Mouse (Mus musculus) heart, embryonic 11.5 days (tissue): Measurements from ENCODE around the gene Ssh1. TPM values are rescaled to one million over a fixed set of nuclear protein-coding genes. Genes with fewer than 3 reads are reported as not detected.

Source experiments
- ATAC-seq: fragments of 200-750 bp; cut with Nextera tagmentation; replicated peaks from 2 replicates; pipeline ENCODE4 v1.8.0; 2017; ENCODE audit warnings: moderate library complexity; ENCODE audit not compliant: insufficient number of reproducible peaks, low FRiP score, low TSS enrichment
- H3K27ac ChIP-seq: fragments of 300-500 bp; sonication (generic); 2 replicates; pipeline ENCODE4 v1.5.1; 2014; ENCODE audit warnings: mild to moderate bottlenecking, low read depth, low read length
- H3K27me3 ChIP-seq: fragments of 300-500 bp; sonication (generic); 2 replicates; pipeline ENCODE4 v1.6.1; 2014; ENCODE audit warnings: mild to moderate bottlenecking, low read length, mixed read lengths; ENCODE audit not compliant: control insufficient read depth, insufficient read depth
- H3K36me3 ChIP-seq: fragments of 300-500 bp; sonication (generic); 2 replicates; pipeline ENCODE4 v1.6.1; 2014; ENCODE audit warnings: mild to moderate bottlenecking, low read length, moderate library complexity, mixed read lengths; ENCODE audit not compliant: control insufficient read depth, insufficient read depth
- H3K4me1 ChIP-seq: fragments of 300-500 bp; sonication (generic); 2 replicates; pipeline ENCODE4 v1.6.1; 2014; ENCODE audit warnings: low read length; ENCODE audit not compliant: control insufficient read depth, insufficient read depth
- H3K4me2 ChIP-seq: fragments of 300-500 bp; sonication (generic); 2 replicates; pipeline ENCODE4 v1.6.1; 2014; ENCODE audit warnings: mild to moderate bottlenecking, moderate library complexity
- H3K4me3 ChIP-seq: fragments of 300-500 bp; sonication (generic); 2 replicates; pipeline ENCODE4 v1.5.1; 2014; ENCODE audit warnings: low read depth, low read length
- H3K9ac ChIP-seq: fragments of 300-500 bp; sonication (generic); 2 replicates; pipeline ENCODE4 v1.6.1; 2014; ENCODE audit warnings: mild to moderate bottlenecking, low read depth, low read length, moderate library complexity
- H3K9me3 ChIP-seq: fragments of 300-500 bp; sonication (generic); replicated peaks from 2 replicates; pipeline ENCODE4 v1.6.1; 2016; ENCODE audit warnings: low read length; ENCODE audit not compliant: control insufficient read depth
- WGBS: fragments of 180-500 bp; shearing (Covaris S2); extraction: QIAGEN DNeasy Blood & Tissue Kit; methylation state at CpG from one replicate; pipeline ENCODE4 v1.1.7; 2014; ENCODE audit not compliant: insufficient replicate concordance; 5-methylcytosine and 5-hydroxymethylcytosine counted together
- polyA plus RNA-seq: library from polyadenylated mRNA; unstranded; fragments of >200 nt; fragmentation: Nextera tagmentation; extraction: Ambion mirVana; gene quantifications from 2 replicates; pipeline ENCODE4 v1.2.1, GENCODE M21; 2014

Ssh1 gene
- polyA plus RNA-seq, 1 experiment from 2014 or later: 35.8 TPM

GRCm38 (mm10) chr5:113942580-113942979, 51.1 kb downstream of the Ssh1 start:
- ATAC-seq: no peak
- Histone ChIP-seq H3K4me1 (peaks cover 11% of the 10 kb centered on the region), H3K36me3 (peaks cover 42% of the 10 kb centered on the region)

GRCm38 (mm10) chr5:113939263-113939900, 54.3 kb downstream of the Ssh1 start:
- no peak overlapping the region for H3K27ac ChIP-seq
- peaks cover 28% of the 10 kb centered on the region for H3K36me3 ChIP-seq
- H3K9me3 ChIP-seq: no peaks in the 10 kb centered on the region
- H3K4me1 ChIP-seq: peaks cover 20% of the 10 kb centered on the region
- H3K27me3 ChIP-seq: no peaks in the 10 kb centered on the region
- 54% methylated on average over 12 of the region's 12 CpGs for WGBS
- no peak overlapping the region for H3K4me3 ChIP-seq
- H3K4me2 ChIP-seq: no peak overlapping the region
- no peak for ATAC-seq
- no peak overlapping the region for H3K9ac ChIP-seq

More at GRCm38 (mm10) chr5:113942580-113942979, 51.1 kb downstream of the Ssh1 start:
- Histone ChIP-seq H3K27me3 (no peaks in the 10 kb centered on the region), H3K4me2 (no peak overlapping the region), H3K9ac (no peak overlapping the region), H3K4me3 (no peak overlapping the region), H3K9me3 (no peaks in the 10 kb centered on the region), H3K27ac (no peak overlapping the region)
- WGBS: 84% methylated on average over 12 of the region's 12 CpGs

GRCm38 (mm10) chr5:113937650-113938049, 56.0 kb downstream of the Ssh1 start:
- peak overlapping the region; percentile 62 for H3K27ac ChIP-seq
- 0 out of 2 replicates have a peak overlapping the region, but pooled peaks have one; percentile 16 for H3K9ac ChIP-seq
- ATAC-seq: no peak

GRCm38 (mm10) chr5:113933889-113934288, 59.8 kb downstream of the Ssh1 start:
- 0 out of 2 replicates have a peak overlapping the region, but pooled peaks have one; percentile 24 for H3K27ac ChIP-seq
- peak overlapping the region; percentile 31; the same call in 1 of the 2 replicates for H3K4me2 ChIP-seq
- H3K4me1 ChIP-seq: peaks cover 37% of the 10 kb centered on the region

More at GRCm38 (mm10) chr5:113937650-113938049, 56.0 kb downstream of the Ssh1 start:
- Histone ChIP-seq H3K27me3 (no peaks in the 10 kb centered on the region), H3K4me2 (peak overlapping the region; percentile 14; the same call in 1 of the 2 replicates), H3K4me1 (peaks cover 27% of the 10 kb centered on the region), H3K36me3 (peaks cover 12% of the 10 kb centered on the region), H3K4me3 (no peak overlapping the region), H3K9me3 (no peaks in the 10 kb centered on the region)
- 41% methylated on average over 7 of the region's 7 CpGs for WGBS

GRCm38 (mm10) chr5:113933480-113933879, 60.2 kb downstream of the Ssh1 start:
- H3K27me3 ChIP-seq: no peaks in the 10 kb centered on the region
- WGBS: 74% methylated on average over 4 of the region's 4 CpGs
- H3K4me3 ChIP-seq: no peak overlapping the region
- H3K4me1 ChIP-seq: peaks cover 35% of the 10 kb centered on the region
- peak overlapping the region; percentile 24; the same call in 1 of the 2 replicates for H3K27ac ChIP-seq
- H3K4me2 ChIP-seq: peak overlapping the region; percentile 31; the same call in 1 of the 2 replicates
- no peak overlapping the region for H3K9ac ChIP-seq
- no peak for ATAC-seq
- no peaks in the 10 kb centered on the region for H3K36me3 ChIP-seq
- H3K9me3 ChIP-seq: no peaks in the 10 kb centered on the region

More at GRCm38 (mm10) chr5:113933889-113934288, 59.8 kb downstream of the Ssh1 start:
- Histone ChIP-seq H3K9ac (no peak overlapping the region), H3K4me3 (no peak overlapping the region), H3K9me3 (no peaks in the 10 kb centered on the region), H3K27me3 (no peaks in the 10 kb centered on the region), H3K36me3 (no peaks in the 10 kb centered on the region)
- no peak for ATAC-seq
- 31% methylated on average over 6 of the region's 6 CpGs for WGBS

GRCm38 (mm10) chr5:113932310-113932709, 61.4 kb downstream of the Ssh1 start:
- Histone ChIP-seq H3K36me3 (no peaks in the 10 kb centered on the region), H3K27me3 (no peaks in the 10 kb centered on the region), H3K4me3 (no peak overlapping the region), H3K4me1 (peaks cover 23% of the 10 kb centered on the region), H3K9me3 (peaks cover 3% of the 10 kb centered on the region; the same call in 1 of the 2 replicates), H3K9ac (no peak overlapping the region), H3K27ac (no peak overlapping the region), H3K4me2 (no peak overlapping the region)
- WGBS: 77% methylated on average over 3 of the region's 3 CpGs
- ATAC-seq: no peak

GRCm38 (mm10) chr5:113930648-113931609, 62.8 kb downstream of the Ssh1 start:
- peak overlapping the region; percentile 6; the same call in 1 of the 2 replicates for H3K9ac ChIP-seq
- H3K4me2 ChIP-seq: peak overlapping the region; percentile 15; the same call in 1 of the 2 replicates
- 32% methylated on average over 18 of the region's 18 CpGs for WGBS

GRCm38 (mm10) chr5:113929950-113930647, 63.6 kb downstream of the Ssh1 start:
- Histone ChIP-seq H3K4me2 (peak overlapping the region; percentile 8; the same call in 1 of the 2 replicates), H3K9ac (no peak overlapping the region; the same call in 1 of the 2 replicates), H3K9me3 (peaks cover 3% of the 10 kb centered on the region; the same call in 1 of the 2 replicates), H3K4me3 (no peak overlapping the region), H3K27ac (peak overlapping the region; percentile 63), H3K4me1 (peaks cover 27% of the 10 kb centered on the region), H3K27me3 (no peaks in the 10 kb centered on the region), H3K36me3 (no peaks in the 10 kb centered on the region)
- ATAC-seq: no peak
- WGBS: 47% methylated on average over 10 of the region's 10 CpGs

More at GRCm38 (mm10) chr5:113930648-113931609, 62.8 kb downstream of the Ssh1 start:
- ATAC-seq: no peak
- peaks cover 3% of the 10 kb centered on the region; the same call in 1 of the 2 replicates for H3K9me3 ChIP-seq
- H3K27me3 ChIP-seq: no peaks in the 10 kb centered on the region
- peak overlapping the region; percentile 63 for H3K27ac ChIP-seq
- no peaks in the 10 kb centered on the region for H3K36me3 ChIP-seq
- no peak overlapping the region for H3K4me3 ChIP-seq
- peaks cover 23% of the 10 kb centered on the region for H3K4me1 ChIP-seq
